Mouse (Mus musculus): ENCODE measurements around the gene Anks3.

Gene Anks3

DNA sequence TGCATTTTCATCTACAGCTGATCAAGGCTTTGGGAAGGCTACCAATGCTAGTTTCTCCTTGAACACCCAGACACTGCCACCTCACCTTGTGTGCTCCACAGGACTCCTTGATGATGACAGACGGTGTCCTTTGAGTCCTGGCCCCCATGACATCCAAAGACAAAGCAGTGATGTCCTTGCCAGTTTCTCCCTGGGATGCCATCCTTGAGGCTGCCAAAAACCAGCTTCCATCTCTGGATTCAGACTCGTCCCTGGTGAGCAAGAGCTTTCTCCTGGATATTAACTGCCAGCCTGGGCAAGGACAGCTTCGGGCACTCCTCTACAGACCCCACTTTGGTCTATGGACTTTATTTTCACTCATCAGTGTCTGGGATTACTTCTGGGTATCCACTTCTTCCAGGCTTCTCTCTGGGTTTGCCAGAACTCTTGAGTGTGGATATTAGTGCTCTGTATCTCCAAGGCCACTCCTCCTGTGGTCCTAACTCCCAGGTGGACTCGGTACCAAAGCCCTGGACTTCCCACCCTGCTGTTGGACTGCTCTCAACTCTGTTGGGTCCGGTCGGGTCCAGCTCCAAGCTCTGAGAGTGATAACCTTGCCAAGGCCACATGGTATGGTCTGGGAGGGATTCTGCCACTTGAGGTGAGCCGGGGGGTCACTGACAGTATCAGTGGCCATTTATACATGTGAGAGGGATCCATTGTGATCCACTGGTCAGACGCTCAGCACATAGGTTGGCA, 1.6 kb upstream of the Anks3 start:
- no peak for DNase-seq

- no peak for DNase-seq
Measured at GRCm38 (mm10) chr16:4964731-4965391, 856 bp upstream of the Anks3 start.

DNA sequence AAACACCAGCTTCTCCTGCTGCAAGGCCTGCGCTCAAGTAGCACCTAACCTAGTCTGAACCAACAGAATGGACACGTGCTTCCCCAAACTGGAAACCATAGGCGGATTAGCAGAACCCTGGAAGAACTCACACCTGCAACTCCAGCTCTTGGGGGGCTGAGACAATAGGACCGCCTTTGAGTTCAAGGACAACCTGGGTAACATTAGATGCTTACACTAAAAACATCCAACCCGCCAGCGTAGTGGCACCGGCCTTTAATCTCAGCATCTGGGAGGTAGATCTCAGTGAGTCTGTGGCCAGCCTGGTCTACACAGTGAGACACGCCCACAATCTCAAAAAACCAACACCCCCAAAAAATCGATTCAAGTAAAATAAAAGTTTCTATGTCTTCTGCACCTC, 659 bp downstream of the Anks3 start:
- no peak for DNase-seq

DNA sequence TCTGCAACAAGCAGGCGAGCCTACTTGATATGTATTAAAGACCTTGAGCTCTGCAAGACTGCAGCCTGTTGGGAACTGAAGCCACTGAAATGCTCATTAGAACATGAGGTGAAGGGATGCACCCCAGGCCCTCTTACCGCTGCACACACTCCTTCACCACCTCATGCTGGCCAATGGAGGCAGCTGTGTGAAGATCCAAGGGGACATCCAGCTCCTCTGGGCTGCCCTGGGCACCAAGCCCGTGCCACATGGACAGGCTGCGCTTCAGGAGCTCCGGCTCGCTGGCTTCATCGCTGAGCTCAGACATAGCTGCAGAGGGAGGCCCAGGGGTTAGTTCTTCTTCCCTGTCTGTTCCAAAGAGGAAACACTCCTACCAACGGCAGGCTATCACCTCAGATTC, 3.7 kb downstream of the Anks3 start:
- DNase-seq: no peak

DNA sequence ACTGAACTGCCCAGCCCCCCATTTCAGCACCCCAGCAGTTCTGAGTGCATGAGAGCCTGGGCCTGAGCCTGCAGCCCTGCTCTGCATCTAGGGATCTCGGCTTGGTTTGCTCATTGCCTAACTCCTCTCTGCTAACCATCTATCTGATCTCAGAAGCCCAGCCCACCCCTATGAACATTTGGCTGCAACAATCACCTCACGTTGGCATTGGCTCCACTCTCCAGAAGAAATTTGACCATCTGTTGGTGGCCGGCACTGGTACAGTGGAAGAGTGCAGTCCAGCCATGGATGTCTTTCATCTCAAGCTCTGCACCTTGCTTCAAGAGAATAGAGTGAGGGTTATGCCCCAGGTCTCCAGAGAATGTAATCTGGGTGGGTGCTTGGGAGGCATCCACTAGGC, 6.6 kb downstream of the Anks3 start:
- DNase-seq: no peak

GRCm38 (mm10) chr16:4956609-4957008, 7.4 kb downstream of the Anks3 start:
- no peak for DNase-seq

DNA sequence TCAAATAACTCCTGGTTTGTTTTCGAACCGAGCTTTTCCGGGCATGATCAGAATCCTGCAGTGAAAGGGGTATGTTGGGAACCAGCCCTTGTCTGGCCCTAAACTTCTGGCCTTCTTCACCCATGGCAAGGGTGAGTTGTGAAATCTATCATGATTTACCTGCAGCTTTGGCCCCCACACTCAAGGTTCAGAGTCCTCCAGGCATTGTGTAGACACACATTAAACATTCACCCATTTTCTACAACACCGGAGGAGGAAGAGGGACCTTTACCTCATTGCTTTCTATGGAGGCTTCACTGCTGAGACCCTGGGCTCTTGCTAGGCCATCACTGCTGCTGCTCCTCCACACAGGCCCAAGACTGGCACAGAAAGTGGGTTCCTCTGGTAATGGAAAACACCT, 16.6 kb downstream of the Anks3 start:
- no peak for DNase-seq

GRCm38 (mm10) chr16:4946155-4946554, 17.9 kb downstream of the Anks3 start:
- no peak for DNase-seq

- no peak for DNase-seq
Measured at GRCm38 (mm10) chr16:4945415-4945814, 18.6 kb downstream of the Anks3 start.

DNA sequence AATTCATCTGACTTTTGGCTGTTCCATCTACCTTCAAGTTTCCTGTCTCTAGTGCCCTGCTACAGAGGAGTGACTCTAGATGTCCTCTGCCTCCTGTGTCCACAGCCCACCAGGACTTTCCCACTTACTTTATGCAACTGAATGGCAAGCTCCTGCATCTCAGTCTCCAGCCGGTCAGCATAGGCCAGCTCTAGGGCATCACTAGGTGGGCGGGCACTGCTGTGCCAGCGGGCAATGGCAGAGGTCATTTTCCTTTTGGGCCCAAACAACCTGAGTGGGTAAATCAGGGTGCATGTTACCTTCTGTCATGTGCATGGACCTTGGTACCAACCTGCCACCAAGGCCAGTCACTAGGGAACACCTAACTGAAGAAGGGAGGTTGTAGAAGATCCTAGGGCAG, 20.6 kb downstream of the Anks3 start:
- no peak for DNase-seq

- no peak for DNase-seq
Measured at GRCm38 (mm10) chr16:4942868-4943267, 21.1 kb downstream of the Anks3 start.

GRCm38 (mm10) chr16:4941016-4941415, 23.0 kb downstream of the Anks3 start:
- DNase-seq: no peak

- DNase-seq: no peak
Measured at GRCm38 (mm10) chr16:4940311-4940850, 23.6 kb downstream of the Anks3 start.

GRCm38 (mm10) chr16:4939412-4939811, 24.6 kb downstream of the Anks3 start:
- no peak for DNase-seq

GRCm38 (mm10) chr16:4938989-4939388, 25.0 kb downstream of the Anks3 start:
- peak; percentile 96 to 97 for DNase-seq

GRCm38 (mm10) chr16:4938461-4938860, 25.5 kb downstream of the Anks3 start, which contains the start of gene Nudt16l1:
Nudt16l1 (plus strand) TSS chr16:4938761.
- DNase-seq: no peak

DNA sequence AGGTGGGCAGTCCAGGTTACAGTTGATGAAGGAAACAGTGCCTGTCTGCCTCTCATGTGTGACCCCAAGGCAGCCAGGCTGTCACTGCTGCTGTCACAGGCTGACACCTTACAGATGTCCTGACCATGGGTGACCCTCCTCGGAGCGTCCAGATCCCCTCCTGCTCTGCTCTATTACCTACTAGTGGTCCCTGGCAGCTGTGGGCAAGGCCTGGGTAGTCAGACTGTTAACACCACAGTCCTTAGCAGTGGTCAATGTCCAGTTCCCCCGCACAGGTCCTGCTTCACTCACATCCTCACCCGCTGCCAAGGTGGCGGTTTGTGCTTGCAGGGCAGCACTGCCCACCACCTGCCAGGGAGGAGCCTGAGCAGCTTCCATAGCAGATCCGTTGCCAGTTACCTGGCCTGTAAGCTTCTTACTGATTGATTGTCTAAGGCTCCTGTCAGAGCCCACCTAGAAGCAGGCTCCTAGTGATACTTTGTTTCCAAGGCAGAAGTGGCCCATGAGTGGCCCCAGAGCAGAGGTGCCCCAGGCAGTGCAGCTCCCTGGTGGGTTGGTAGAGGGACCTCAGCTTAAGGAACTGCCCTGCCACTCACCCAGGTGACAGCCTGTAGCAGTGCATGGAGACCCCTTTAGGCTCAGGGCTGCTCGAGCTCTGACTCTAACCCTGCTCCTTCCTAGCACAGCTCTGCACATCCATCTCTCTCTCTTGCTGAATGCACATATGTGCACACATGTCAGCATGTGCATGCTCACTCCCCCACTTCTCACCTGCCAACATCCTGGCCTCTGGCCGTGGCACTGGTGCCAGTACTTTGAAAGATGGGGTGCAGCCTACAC, 26.4 kb downstream of the Anks3 start:
- DNase-seq: no peak

- no peak for DNase-seq
Measured at GRCm38 (mm10) chr16:4935931-4936703, 27.9 kb downstream of the Anks3 start.

DNA sequence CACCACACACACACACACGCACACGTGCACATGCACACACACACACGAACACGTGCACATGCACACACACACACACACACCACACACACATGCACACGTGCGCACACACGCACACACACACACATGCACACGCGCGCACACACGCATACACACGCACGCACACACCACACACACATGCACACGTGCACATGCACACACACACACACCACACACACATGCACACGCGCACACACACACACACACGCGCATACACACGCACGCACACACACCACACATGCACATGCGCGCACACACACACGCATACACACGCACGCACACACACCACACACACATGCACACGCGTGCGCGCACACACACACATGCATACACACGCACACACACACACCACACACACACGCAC, 28.6 kb downstream of the Anks3 start:
- no peak for DNase-seq

DNA sequence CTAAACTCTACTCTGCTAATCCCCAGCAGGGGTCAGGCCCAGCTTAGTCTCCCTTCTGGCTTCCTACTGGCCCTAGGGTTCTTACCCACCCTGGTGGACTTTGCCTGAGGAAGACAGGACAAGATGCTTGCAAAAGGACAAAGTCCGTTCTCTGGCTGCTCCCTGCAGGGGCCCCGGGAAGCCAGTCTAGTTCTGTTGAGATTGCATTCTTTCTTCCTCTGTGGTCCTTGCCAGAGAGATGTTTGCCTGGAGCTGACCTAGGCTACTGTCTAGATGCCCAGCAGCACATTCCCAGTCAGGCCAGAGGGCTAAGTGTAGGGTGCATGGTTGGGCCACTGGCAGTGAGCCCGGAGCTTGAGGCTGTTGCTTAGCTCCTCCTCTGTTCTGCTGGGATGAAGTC, 31.6 kb downstream of the Anks3 start:
- no peak for DNase-seq

DNA sequence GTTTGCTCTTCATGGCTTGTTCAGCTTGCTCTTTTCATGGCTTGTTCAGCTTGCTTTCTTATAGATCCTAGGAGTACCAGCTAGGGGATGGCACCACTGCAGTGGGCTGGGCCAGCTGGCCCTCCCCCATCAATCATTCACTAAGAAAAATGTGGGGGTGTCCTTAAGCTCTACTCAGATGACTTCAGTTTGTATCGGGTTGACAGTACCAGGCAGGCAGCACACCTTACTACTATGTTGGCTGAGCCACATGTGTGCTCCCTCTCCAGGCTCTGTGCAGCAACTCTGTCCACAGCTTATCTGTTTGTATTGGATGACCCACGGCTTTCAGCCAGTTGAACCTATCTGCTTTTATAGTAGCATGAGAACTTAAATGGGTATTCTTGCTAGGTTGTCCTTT, 35.5 kb downstream of the Anks3 start:
- no peak for DNase-seq

- no peak for DNase-seq
Measured at GRCm38 (mm10) chr16:4927967-4928366, 36.0 kb downstream of the Anks3 start.

GRCm38 (mm10) chr16:4923996-4924395, 40.0 kb downstream of the Anks3 start:
- no peak for DNase-seq

Data from B cell, adult 2 months (primary cell).